In genomic region chr15:82342543-82342935, GRCm38 (mm10) we compare ENCODE assay signal across 11 mouse cellular contexts. TPM values are rescaled to one million over a fixed set of nuclear protein-coding genes. Genes with fewer than 3 reads are reported as not detected.
DNase-seq lines count a peak whose midpoint lies in the region; ATAC-seq and TF ChIP-seq lines count a peak whose summit lies in the region.
"Had no signal": no experiment of that assay in that cellular context is flagged by ENCODE, and none has a peak within 500 bp of the region (broad histone marks: within the 10 kb centered on the region; RNA-seq: fewer than 3 reads in every experiment).

No protein-coding gene starts in this region.

- no peak for ATAC-seq in CD4-positive, CD25-positive, alpha-beta regulatory T cell, adult 4 months
- no peak for ATAC-seq in liver, embryonic 14.5 days (ENCODE audit: insufficient read depth)

- H3K9ac ChIP-seq in liver, embryonic 14.5 days (replicated peaks), result peak overlapping the region; percentile 98

- no peak for TF ChIP-seq CTCF in bone marrow, adult 2 months (IDR thresholded peaks at IDR 0.05; ENCODE audit: control insufficient read depth, insufficient read depth, low read length)
- no peak for TF ChIP-seq CTCF in liver, embryonic 14.5 days (IDR thresholded peaks at IDR 0.05; ENCODE audit: low read depth)

- H3K9me3 ChIP-seq in liver, embryonic 14.5 days (ENCODE audit: control insufficient read depth, low read length), result no peaks in the 10 kb centered on the region

- peaks cover 7% of the 10 kb centered on the region; the same call in 1 of the 2 replicates for H3K4me1 ChIP-seq in bone marrow, adult 2 months (ENCODE audit: control insufficient read depth, insufficient read depth, low read length)
- peaks cover 63 to 71% of the 10 kb centered on the region in 2 experiments for H3K4me1 ChIP-seq in liver, embryonic 14.5 days (replicated peaks; ENCODE audit: control insufficient read depth in 2 of 2, insufficient read depth in 2 of 2, low read length in 1 of 2)

- no peak for TF ChIP-seq EP300 in liver, embryonic 14.5 days (IDR thresholded peaks at IDR 0.05; ENCODE audit: low read depth)

- peaks cover 27% of the 10 kb centered on the region for H3K36me3 ChIP-seq in liver, embryonic 14.5 days (replicated peaks; ENCODE audit: control insufficient read depth, insufficient read depth, low read depth)

- WGBS in bone marrow, adult 2 months, result 65% methylated on average over 5 of the region's 5 CpGs
- 34% methylated on average over 5 of the region's 5 CpGs for WGBS in liver, embryonic 14.5 days (ENCODE audit: insufficient replicate concordance)

- peak; percentile 34 for DNase-seq in CD4-positive, CD25-positive, alpha-beta regulatory T cell, adult 2 months (ENCODE audit: low read depth, low spot score)
- peak; percentile 5 for DNase-seq in kidney, adult 9 months
- DNase-seq in kidney, postnatal 4 days, result no peak
- DNase-seq in liver, embryonic 14.5 days (ENCODE audit: low read depth in 3 of 3, low spot score in 3 of 3), result peak in 1 of 3 experiments; percentile 54
- DNase-seq in retina, embryonic 14.5 days (ENCODE audit: low spot score), result no peak
- DNase-seq in embryo, embryonic 9.5 days (ENCODE audit: extremely low spot score), result no peak
- DNase-seq: adrenal gland, postnatal 14 days; cerebellum, adult 9-10 months; gastrocnemius, postnatal 25 days had no signal

- TF ChIP-seq POLR2A in bone marrow, adult 2 months (IDR thresholded peaks at IDR 0.05; ENCODE audit: borderline replicate concordance, control insufficient read depth, low read depth, low read length), result no peak

- H3K27me3 ChIP-seq in liver, embryonic 14.5 days (ENCODE audit: control insufficient read depth, insufficient read depth, low read length), result no peaks in the 10 kb centered on the region

- H3K4me2 ChIP-seq in liver, embryonic 14.5 days (ENCODE audit: low read depth), result peak overlapping the region; percentile 93

- peak overlapping the region; percentile 94 for H3K27ac ChIP-seq in bone marrow, adult 2 months (ENCODE audit: control insufficient read depth, insufficient read depth, low read depth, low read length, poor library complexity)
- H3K27ac ChIP-seq in liver, embryonic 14.5 days, result peak overlapping the region; percentile 99

- H3K4me3 ChIP-seq in bone marrow, adult 2 months (replicated peaks; ENCODE audit: control insufficient read depth, low read depth, low read length), result peak overlapping the region; percentile 16
- H3K4me3 ChIP-seq in liver, embryonic 14.5 days (ENCODE audit: insufficient read depth in 1 of 2, low read depth in 2 of 2, low read length in 2 of 2), result peak overlapping the region; percentile 75 to 81

RNA-seq across cellular contexts. Expression of gene Smdt1, which starts 3.8 kb away (rescaled TPM):
- 10 to 100 TPM; 76.9 to 95.0 TPM for polyA plus RNA-seq in CD4-positive, CD25-positive, alpha-beta regulatory T cell, adult 4 months (2017; shearing (Covaris generic))
- polyA plus RNA-seq in bone marrow, adult 2 months (2011; ENCODE audit: insufficient read depth, insufficient read length, low replicate concordance, missing spikeins), result 121 and 216 TPM in 2 replicates
- polyA plus RNA-seq in liver, embryonic 14.5 days (2012; rRNA removed), result 109 and 121 TPM in 2 replicates
- polyA plus RNA-seq in liver, embryonic 14.5 days (2014; fragmentation: Nextera tagmentation; extraction: Ambion mirVana), result 165 and 178 TPM in 2 replicates

RNA-seq across cellular contexts. Expression of gene Pheta2, which starts 3.8 kb away (rescaled TPM):
- polyA plus RNA-seq in CD4-positive, CD25-positive, alpha-beta regulatory T cell, adult 4 months (2017; shearing (Covaris generic)), result 1 to 10 TPM; 3.4 to 5.0 TPM
- polyA plus RNA-seq in bone marrow, adult 2 months (2011; ENCODE audit: insufficient read depth, insufficient read length, low replicate concordance, missing spikeins), result 22.5 and 34.5 TPM in 2 replicates
- 22.1 and 24.8 TPM in 2 replicates for polyA plus RNA-seq in liver, embryonic 14.5 days (2012; rRNA removed)
- polyA plus RNA-seq in liver, embryonic 14.5 days (2014; fragmentation: Nextera tagmentation; extraction: Ambion mirVana), result 18.7 and 22.5 TPM in 2 replicates

RNA-seq across cellular contexts. Expression of gene Naga, which starts 3.8 kb away (rescaled TPM):
- 10 to 100 TPM; 58.4 to 70.3 TPM for polyA plus RNA-seq in CD4-positive, CD25-positive, alpha-beta regulatory T cell, adult 4 months (2017; shearing (Covaris generic))
- polyA plus RNA-seq in bone marrow, adult 2 months (2011; ENCODE audit: insufficient read depth, insufficient read length, low replicate concordance, missing spikeins), result 35.6 and 49.3 TPM in 2 replicates
- polyA plus RNA-seq in liver, embryonic 14.5 days (2012; rRNA removed), result 47.7 and 52.9 TPM in 2 replicates
- polyA plus RNA-seq in liver, embryonic 14.5 days (2014; fragmentation: Nextera tagmentation; extraction: Ambion mirVana), result 34.2 and 43.3 TPM in 2 replicates

RNA-seq across cellular contexts. Expression of gene Ndufa6, which starts 11.6 kb away (rescaled TPM):
- 100 to 1,000 TPM; 433 to 535 TPM for polyA plus RNA-seq in CD4-positive, CD25-positive, alpha-beta regulatory T cell, adult 4 months (2017; shearing (Covaris generic))
- 120 and 208 TPM in 2 replicates for polyA plus RNA-seq in bone marrow, adult 2 months (2011; ENCODE audit: insufficient read depth, insufficient read length, low replicate concordance, missing spikeins)
- 152 and 288 TPM in 2 replicates for polyA plus RNA-seq in liver, embryonic 14.5 days (2012; rRNA removed)
- polyA plus RNA-seq in liver, embryonic 14.5 days (2014; fragmentation: Nextera tagmentation; extraction: Ambion mirVana), result 435 and 447 TPM in 2 replicates

RNA-seq across cellular contexts. Expression of gene Cyp2d22, which starts 37.5 kb away (rescaled TPM):
- polyA plus RNA-seq in CD4-positive, CD25-positive, alpha-beta regulatory T cell, adult 4 months (2017; shearing (Covaris generic)), result 10 to 100 TPM; 10.7 to 12.5 TPM
- 5.2 and 7.2 TPM in 2 replicates for polyA plus RNA-seq in bone marrow, adult 2 months (2011; ENCODE audit: insufficient read depth, insufficient read length, low replicate concordance, missing spikeins)
- 14.9 and 15.5 TPM in 2 replicates for polyA plus RNA-seq in liver, embryonic 14.5 days (2012; rRNA removed)
- 8.4 and 10.0 TPM in 2 replicates for polyA plus RNA-seq in liver, embryonic 14.5 days (2014; fragmentation: Nextera tagmentation; extraction: Ambion mirVana)

Comparison
In these comparisons a context has a peak if more than half of its experiments do, and no peak if none do; other contexts are left out.
1. DNase-seq: peak in CD4-positive, CD25-positive, alpha-beta regulatory T cell, adult 2 months (single experiment) and kidney, adult 9 months (single experiment); none in kidney, postnatal 4 days (0 of 2), retina, embryonic 14.5 days (single experiment) and embryo, embryonic 9.5 days (single experiment).